Mouse (Mus musculus) testis, adult 2 months (tissue): ENCODE measurements around the gene Kirrel3.

Source experiments
- CTCF ChIP-seq: fragments of 200-500 bp; IDR thresholded peaks from 2 replicates; pipeline ENCODE4 v1.5.1; 2012; ENCODE audit warnings: low read depth, mild to moderate bottlenecking, inconsistent platforms, low read length, moderate library complexity; ENCODE audit not compliant: control insufficient read depth, insufficient read depth, insufficient replicate concordance
- POLR2A ChIP-seq: fragments of 200-500 bp; IDR thresholded peaks from 2 replicates; pipeline ENCODE4 v1.6.1; 2012; ENCODE audit warnings: low read depth, mild to moderate bottlenecking, inconsistent platforms, low read length, moderate library complexity; ENCODE audit not compliant: control insufficient read depth

- no peak for TF ChIP-seq CTCF
- TF ChIP-seq POLR2A = no peak
Observed at GRCm38 (mm10) chr9:34489760-34490159, 4.1 kb downstream of the Kirrel3 start.
